Mouse (Mus musculus) testis, adult 2 months (tissue): Measurements from ENCODE around the gene Neurl4.
"Not testable (repeated sequence)": the region's sequence is repeated elsewhere in the genome, so short reads cannot be mapped to it uniquely, and the experiment has no call there.

ENCODE experiments used
- CTCF ChIP-seq: fragments of 200-500 bp; IDR thresholded peaks from 2 replicates; pipeline ENCODE4 v1.5.1; 2012; ENCODE audit warnings: low read depth, mild to moderate bottlenecking, inconsistent platforms, low read length, moderate library complexity; ENCODE audit not compliant: control insufficient read depth, insufficient read depth, insufficient replicate concordance
- POLR2A ChIP-seq: fragments of 200-500 bp; IDR thresholded peaks from 2 replicates; pipeline ENCODE4 v1.6.1; 2012; ENCODE audit warnings: low read depth, mild to moderate bottlenecking, inconsistent platforms, low read length, moderate library complexity; ENCODE audit not compliant: control insufficient read depth

DNA sequence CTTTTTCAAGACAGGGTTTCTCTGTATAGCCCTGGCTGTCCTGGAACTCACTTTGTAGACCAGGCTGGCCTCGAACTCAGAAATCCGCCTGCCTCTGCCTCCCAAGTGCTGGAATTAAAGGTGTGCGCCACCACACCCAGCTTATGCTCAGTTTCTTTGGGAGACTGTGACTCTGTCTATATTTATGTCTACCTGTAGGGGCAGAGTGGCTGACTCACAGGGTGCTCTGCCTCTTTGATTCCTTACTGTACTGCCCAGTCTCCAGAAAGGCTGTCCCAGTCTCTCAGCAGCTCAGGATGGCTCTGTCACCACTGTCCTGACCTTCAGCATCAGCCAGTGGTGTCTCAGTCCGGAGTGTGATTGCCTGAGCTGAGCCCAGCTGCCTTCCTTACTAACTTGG is 54.7 kb downstream of the Neurl4 start:
- TF ChIP-seq CTCF, POLR2A: not testable (repeated sequence)
